ENCODE assay signal across 7 mouse cellular contexts in genomic region chr9:22226389-22226673, GRCm38 (mm10). TPM values are rescaled to one million over a fixed set of nuclear protein-coding genes. Genes with fewer than 3 reads are reported as not detected.
A peak's percentile ranks its signal among the peaks of the same experiment; 100 is the strongest.
DNase-seq lines count a peak whose midpoint lies in the region; ATAC-seq and TF ChIP-seq lines count a peak whose summit lies in the region.
"Not testable (repeated sequence)": the region's sequence is repeated elsewhere in the genome, so short reads cannot be mapped to it uniquely, and the experiment has no call there.

No protein-coding gene starts in this region.

- peak overlapping the region; percentile 90 for H3ac ChIP-seq in myocyte (ENCODE audit: control insufficient read depth, insufficient read length)

- TF ChIP-seq CTCF in G1E (IDR thresholded peaks at IDR 0.05; ENCODE audit: low read depth, low read length): not testable (repeated sequence)
- 0 out of 2 replicates have a peak, but pooled peaks have one; percentile 10 for TF ChIP-seq CTCF in lung, embryonic 14.5 days (IDR thresholded peaks at IDR 0.05; ENCODE audit: low read depth)

- H3K9ac ChIP-seq in embryonic facial prominence, embryonic 15.5 days: peak overlapping the region; percentile 74; the same call in 1 of the 2 replicates
- not testable (repeated sequence) for H3K9ac ChIP-seq in hindbrain, embryonic 16.5 days (ENCODE audit: low read depth, low read length); limb, embryonic 11.5 days (ENCODE audit: low read length)
- peak overlapping the region; percentile 83; the same call in 1 of the 2 replicates for H3K9ac ChIP-seq in lung, embryonic 14.5 days

- not testable (repeated sequence) for H3K27me3 ChIP-seq in G1E (ENCODE audit: insufficient read depth, low read length); embryonic facial prominence, embryonic 15.5 days; heart, embryonic 10.5 days (ENCODE audit: insufficient read depth, poor library complexity, severe bottlenecking); hindbrain, embryonic 16.5 days (replicated peaks; ENCODE audit: control insufficient read depth, insufficient read depth, low read length); limb, embryonic 11.5 days (ENCODE audit: control insufficient read depth, insufficient read depth, low read length); lung, embryonic 14.5 days (ENCODE audit: insufficient read depth, low read length); myocyte (ENCODE audit: control insufficient read depth, insufficient read depth, insufficient read length)

- H3K4me1 ChIP-seq in G1E (ENCODE audit: insufficient read depth, low read depth, low read length): peaks cover 18% of the 10 kb centered on the region
- H3K4me1 ChIP-seq in embryonic facial prominence, embryonic 15.5 days; heart, embryonic 10.5 days; hindbrain, embryonic 16.5 days (ENCODE audit: control insufficient read depth, insufficient read depth, low read depth, low read length); limb, embryonic 11.5 days (ENCODE audit: control insufficient read depth, insufficient read depth, low read length); lung, embryonic 14.5 days (ENCODE audit: insufficient read depth): not testable (repeated sequence)

- H3K4me3 ChIP-seq in G1E (ENCODE audit: low read depth, low read length) (peak overlapping the region; percentile 94), myocyte (peak overlapping the region; percentile 52)
- peak overlapping the region; percentile 86 for H3K4me3 ChIP-seq in embryonic facial prominence, embryonic 15.5 days (replicated peaks)
- H3K4me3 ChIP-seq in heart, embryonic 10.5 days: peak overlapping the region; percentile 84
- H3K4me3 ChIP-seq in hindbrain, embryonic 16.5 days (ENCODE audit: low read length): peak overlapping the region; percentile 88
- H3K4me3 ChIP-seq in limb, embryonic 11.5 days (ENCODE audit: low read depth, low read length): peak overlapping the region; percentile 74
- peak overlapping the region; percentile 70 for H3K4me3 ChIP-seq in lung, embryonic 14.5 days (ENCODE audit: low read depth, low read length)

- not testable (repeated sequence) for H3K79me2 ChIP-seq in myocyte (ENCODE audit: control insufficient read depth, insufficient read depth)

- 68% methylated on average over 7 of the region's 7 CpGs for whole genome bisulfite sequencing in embryonic facial prominence, embryonic 15.5 days
- 58% methylated on average over 7 of the region's 7 CpGs for WGBS in heart, embryonic 10.5 days
- 71% methylated on average over 7 of the region's 7 CpGs for WGBS in hindbrain, embryonic 16.5 days
- 69% methylated on average over 7 of the region's 7 CpGs for WGBS in limb, embryonic 11.5 days
- 62% methylated on average over 7 of the region's 7 CpGs for WGBS in lung, embryonic 14.5 days

- ATAC-seq in G1E (ENCODE audit: extremely low read depth, insufficient number of reproducible peaks, low FRiP score, poor library complexity, severe bottlenecking); embryonic facial prominence, embryonic 15.5 days (ENCODE audit: insufficient number of reproducible peaks, low FRiP score, low TSS enrichment, low read depth); hindbrain, embryonic 16.5 days; limb, embryonic 11.5 days (ENCODE audit: insufficient number of reproducible peaks, low FRiP score, low TSS enrichment, low read depth); lung, embryonic 14.5 days (ENCODE audit: insufficient read depth): not testable (repeated sequence)

- H3K9me3 ChIP-seq in G1E (replicated peaks); embryonic facial prominence, embryonic 15.5 days (replicated peaks); heart, embryonic 10.5 days; hindbrain, embryonic 16.5 days (ENCODE audit: control insufficient read depth, low read length); limb, embryonic 11.5 days (ENCODE audit: control insufficient read depth, low read length); lung, embryonic 14.5 days (ENCODE audit: low read depth, low read length): not testable (repeated sequence)

- TF ChIP-seq POLR2A in myocyte (IDR thresholded peaks at IDR 0.05; ENCODE audit: insufficient read length, low read depth): not testable (repeated sequence)

- peaks cover 20% of the 10 kb centered on the region for H3K36me3 ChIP-seq in G1E (replicated peaks)
- H3K36me3 ChIP-seq in embryonic facial prominence, embryonic 15.5 days; heart, embryonic 10.5 days; hindbrain, embryonic 16.5 days (ENCODE audit: control insufficient read depth, insufficient read depth, low read length); limb, embryonic 11.5 days (ENCODE audit: control insufficient read depth, insufficient read depth, low read length); lung, embryonic 14.5 days (ENCODE audit: insufficient read depth); myocyte (ENCODE audit: control insufficient read depth, insufficient read depth): not testable (repeated sequence)

- not testable (repeated sequence) for DNase-seq in G1E (ENCODE audit: low spot score); heart, embryonic 10.5 days (ENCODE audit: low spot score); limb, embryonic 11.5 days (ENCODE audit: low spot score); lung, embryonic 14.5 days

- 0 out of 2 replicates have a peak overlapping the region, but pooled peaks have one; percentile 95 for H3K27ac ChIP-seq in embryonic facial prominence, embryonic 15.5 days (replicated peaks)
- H3K27ac ChIP-seq in heart, embryonic 10.5 days; hindbrain, embryonic 16.5 days (ENCODE audit: low read depth, low read length); limb, embryonic 11.5 days (replicated peaks; ENCODE audit: low read depth, low read length); lung, embryonic 14.5 days (ENCODE audit: low read depth): not testable (repeated sequence)

- H3K4me2 ChIP-seq in embryonic facial prominence, embryonic 15.5 days (replicated peaks): peak overlapping the region; percentile 64
- peak overlapping the region; percentile 75 for H3K4me2 ChIP-seq in hindbrain, embryonic 16.5 days (ENCODE audit: low read length)
- H3K4me2 ChIP-seq in limb, embryonic 11.5 days (ENCODE audit: low read depth, severe bottlenecking): peak overlapping the region; percentile 55; the same call in 1 of the 2 replicates
- H3K4me2 ChIP-seq in lung, embryonic 14.5 days: peak overlapping the region; percentile 68
- peak overlapping the region; percentile 97 for H3K4me2 ChIP-seq in myocyte (ENCODE audit: low read depth)

RNA-seq across cellular contexts. Expression of gene Zfp809, which starts 0.8 kb away (rescaled TPM):
- total RNA-seq in G1E (2014; fragmentation: Nextera tagmentation) (180 and 200 TPM in 2 replicates), G1E (2017) (54.9 and 67.1 TPM in 2 replicates)
- polyA plus RNA-seq in G1E (2012) (11.8 and 16.2 TPM in 2 replicates), myocyte (2012; fragmentation: generic; extraction: Trizol) (4.3 TPM)
- 14.7 and 18.4 TPM in 2 replicates for polyA plus RNA-seq in embryonic facial prominence, embryonic 15.5 days (2015; fragmentation: Nextera tagmentation; extraction: Ambion mirVana)
- 17.2 and 19.2 TPM in 2 replicates for polyA plus RNA-seq in heart, embryonic 10.5 days (2016; fragmentation: Nextera tagmentation; extraction: Ambion mirVana)
- polyA plus RNA-seq in hindbrain, embryonic 16.5 days (2015; fragmentation: Nextera tagmentation; extraction: Ambion mirVana): 9.3 and 10.2 TPM in 2 replicates
- polyA plus RNA-seq in limb, embryonic 11.5 days (2014; fragmentation: Nextera tagmentation; extraction: Ambion mirVana): 10.3 and 15.2 TPM in 2 replicates
- 23.7 and 27.5 TPM in 2 replicates for polyA plus RNA-seq in lung, embryonic 14.5 days (2014; fragmentation: Nextera tagmentation; extraction: Ambion mirVana)

RNA-seq across cellular contexts. Expression of gene Zfp599, which starts 33.4 kb away (rescaled TPM):
- total RNA-seq in G1E (2014; fragmentation: Nextera tagmentation) (4.4 and 4.9 TPM in 2 replicates), G1E (2017) (1.1 and 2.0 TPM in 2 replicates)
- polyA plus RNA-seq in G1E (2012) (0.07 and 0.13 TPM in 2 replicates), myocyte (2012; fragmentation: generic; extraction: Trizol) (0.53 TPM)
- 3.8 and 4.1 TPM in 2 replicates for polyA plus RNA-seq in embryonic facial prominence, embryonic 15.5 days (2015; fragmentation: Nextera tagmentation; extraction: Ambion mirVana)
- 5.1 and 5.4 TPM in 2 replicates for polyA plus RNA-seq in heart, embryonic 10.5 days (2016; fragmentation: Nextera tagmentation; extraction: Ambion mirVana)
- polyA plus RNA-seq in hindbrain, embryonic 16.5 days (2015; fragmentation: Nextera tagmentation; extraction: Ambion mirVana): 7.1 and 7.4 TPM in 2 replicates
- 10.8 and 11.2 TPM in 2 replicates for polyA plus RNA-seq in limb, embryonic 11.5 days (2014; fragmentation: Nextera tagmentation; extraction: Ambion mirVana)
- polyA plus RNA-seq in lung, embryonic 14.5 days (2014; fragmentation: Nextera tagmentation; extraction: Ambion mirVana): 6.6 and 6.8 TPM in 2 replicates

RNA-seq across cellular contexts. Expression of gene Zfp872, which starts 38.4 kb away (rescaled TPM):
- total RNA-seq in G1E (2014; fragmentation: Nextera tagmentation) (not detected in 2 replicates), G1E (2017) (0.16 TPM in 1 of 2 replicates, not detected in the other)
- polyA plus RNA-seq in G1E (2012) (not detected in 2 replicates), myocyte (2012; fragmentation: generic; extraction: Trizol) (not detected)
- 0.17 and 0.19 TPM in 2 replicates for polyA plus RNA-seq in embryonic facial prominence, embryonic 15.5 days (2015; fragmentation: Nextera tagmentation; extraction: Ambion mirVana)
- 0.11 TPM in 2 replicates for polyA plus RNA-seq in heart, embryonic 10.5 days (2016; fragmentation: Nextera tagmentation; extraction: Ambion mirVana)
- polyA plus RNA-seq in hindbrain, embryonic 16.5 days (2015; fragmentation: Nextera tagmentation; extraction: Ambion mirVana): 0.79 and 1.1 TPM in 2 replicates
- 0.06 TPM in 1 of 2 replicates, not detected in the other for polyA plus RNA-seq in limb, embryonic 11.5 days (2014; fragmentation: Nextera tagmentation; extraction: Ambion mirVana)
- 0.53 and 0.68 TPM in 2 replicates for polyA plus RNA-seq in lung, embryonic 14.5 days (2014; fragmentation: Nextera tagmentation; extraction: Ambion mirVana)
